Mouse (Mus musculus) ES-E14 (cell line): ENCODE data around the gene Atg9b. TPM values are rescaled to one million over a fixed set of nuclear protein-coding genes. Genes with fewer than 3 reads are reported as not detected.

Source experiments
- DNase-seq: peaks from one replicate; pipeline ENCODE4 v3.0.0-alpha.2; 2013; ENCODE audit warnings: low read depth, low spot score
- H3K27ac ChIP-seq: 2 replicates; pipeline ENCODE4 v1.5.1; 2012; ENCODE audit warnings: low read depth, mild to moderate bottlenecking, low read length, moderate library complexity, mixed read lengths; ENCODE audit not compliant: poor library complexity, insufficient read depth, severe bottlenecking
- H3K36me3 ChIP-seq: 2 replicates; pipeline ENCODE4 v1.6.1; 2012; ENCODE audit warnings: mild to moderate bottlenecking, low read length, moderate library complexity, mixed read lengths; ENCODE audit not compliant: control insufficient read depth, poor library complexity, insufficient read depth, severe bottlenecking
- H3K4me1 ChIP-seq, 2 experiments: fragments of 150-350 bp in 1 of 2; sonication (generic) in 1 of 2; 2 replicates each; pipeline ENCODE4 v1.6.1; 2012; ENCODE audit warnings: low read length in 2 of 2, mild to moderate bottlenecking in 1 of 2, mixed read lengths in 1 of 2; ENCODE audit not compliant: control insufficient read depth in 2 of 2, insufficient read depth in 2 of 2, poor library complexity in 1 of 2
- H3K4me3 ChIP-seq, 2 experiments: fragments of 150-350 bp in 1 of 2; sonication (generic) in 1 of 2; 2 replicates each; pipeline ENCODE4 v1.5.1; 2012; ENCODE audit warnings: low read length in 2 of 2, low read depth in 1 of 2, mild to moderate bottlenecking in 1 of 2, mixed read lengths in 1 of 2; ENCODE audit not compliant: insufficient read depth in 1 of 2, poor library complexity in 1 of 2, severe bottlenecking in 1 of 2
- H3K9ac ChIP-seq: 2 replicates; pipeline ENCODE4 v1.6.1; 2012; ENCODE audit warnings: low read depth, mild to moderate bottlenecking, low read length, mixed read lengths; ENCODE audit not compliant: poor library complexity, insufficient read depth, severe bottlenecking
- H3K9me3 ChIP-seq: fragments of 150-350 bp; sonication (generic); 2 replicates; pipeline ENCODE4 v1.6.1; 2012; ENCODE audit warnings: low read depth, mild to moderate bottlenecking, low read length; ENCODE audit not compliant: control insufficient read depth, insufficient read depth
- CHD2 ChIP-seq: IDR thresholded peaks from 2 replicates; pipeline ENCODE4 v1.6.1; 2014; ENCODE audit warnings: mild to moderate bottlenecking, low read depth, low read length, inconsistent platforms
- HCFC1 ChIP-seq: IDR thresholded peaks from 2 replicates; pipeline ENCODE4 v1.6.1; 2012; ENCODE audit warnings: low read length, inconsistent platforms, borderline replicate concordance; ENCODE audit not compliant: insufficient read depth
- MAFK ChIP-seq: IDR thresholded peaks from 2 replicates; pipeline ENCODE4 v1.6.1; 2014; ENCODE audit warnings: mild to moderate bottlenecking, low read depth, low read length, inconsistent platforms; ENCODE audit not compliant: insufficient read depth
- ZC3H11A ChIP-seq: IDR thresholded peaks from 2 replicates; pipeline ENCODE4 v1.6.1; 2012; ENCODE audit warnings: low read depth, mild to moderate bottlenecking, inconsistent platforms, low read length, borderline replicate concordance
- ZNF384 ChIP-seq: IDR thresholded peaks from 2 replicates; pipeline ENCODE4 v1.6.1; 2012; ENCODE audit warnings: low read depth, low read length, inconsistent platforms
- in situ Hi-C, 2 experiments: fragments of 600-800 bp; cut with MboI; formaldehyde crosslinking; loops; one replicate each; pipeline ENCODE4 v1.15.1; 2025; ENCODE audit warnings: low sequenced_read_pairs in 2 of 2, inconsistent platforms in 1 of 2; ENCODE audit not compliant: unreplicated experiment in 2 of 2
- total RNA-seq: library from RNA; depleted of rRNA; stranded (reverse); fragments of 300-350 nt; gene quantifications from 2 replicates; pipeline ENCODE4 v1.2.3, GENCODE M21; 2012

The Atg9b gene
- total RNA-seq, 1 experiment, result 3.7 TPM

DNA sequence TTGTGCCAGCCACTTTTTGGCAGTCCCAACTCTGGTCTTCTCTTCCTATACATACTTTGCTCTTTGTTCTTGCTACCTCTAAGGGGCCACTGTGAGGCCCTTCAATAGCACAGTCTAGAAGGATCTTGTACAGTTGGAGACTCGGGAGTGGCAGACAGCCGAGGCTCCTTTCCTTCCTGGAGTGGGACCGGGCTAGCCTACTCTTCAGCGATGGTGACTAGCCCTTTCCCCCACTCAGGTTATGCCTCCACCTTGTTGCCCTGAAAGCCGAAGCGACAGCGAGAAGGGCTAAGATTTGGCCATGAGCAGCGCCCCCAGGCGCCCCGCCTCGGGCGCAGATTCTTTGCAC is 35.3 kb upstream of the Atg9b start:
- in situ Hi-C loops, result no loop called here
- H3K4me1 ChIP-seq, result peaks cover 4 to 27% of the 10 kb centered on the region in 2 experiments; a peak in 2 of 4 replicates
- H3K27ac ChIP-seq, result no peak overlapping the region
- peaks cover 10% of the 10 kb centered on the region for H3K36me3 ChIP-seq
- H3K9me3 ChIP-seq, result no peaks in the 10 kb centered on the region
- no peak overlapping the region for H3K9ac ChIP-seq
- H3K4me3 ChIP-seq, result no peak overlapping the region
- no peak for DNase-seq
- TF ChIP-seq ZC3H11A, result no peak
- no peak for TF ChIP-seq HCFC1
- TF ChIP-seq ZNF384, result no peak
- TF ChIP-seq CHD2, result no peak
- TF ChIP-seq MAFK, result no peak

DNA sequence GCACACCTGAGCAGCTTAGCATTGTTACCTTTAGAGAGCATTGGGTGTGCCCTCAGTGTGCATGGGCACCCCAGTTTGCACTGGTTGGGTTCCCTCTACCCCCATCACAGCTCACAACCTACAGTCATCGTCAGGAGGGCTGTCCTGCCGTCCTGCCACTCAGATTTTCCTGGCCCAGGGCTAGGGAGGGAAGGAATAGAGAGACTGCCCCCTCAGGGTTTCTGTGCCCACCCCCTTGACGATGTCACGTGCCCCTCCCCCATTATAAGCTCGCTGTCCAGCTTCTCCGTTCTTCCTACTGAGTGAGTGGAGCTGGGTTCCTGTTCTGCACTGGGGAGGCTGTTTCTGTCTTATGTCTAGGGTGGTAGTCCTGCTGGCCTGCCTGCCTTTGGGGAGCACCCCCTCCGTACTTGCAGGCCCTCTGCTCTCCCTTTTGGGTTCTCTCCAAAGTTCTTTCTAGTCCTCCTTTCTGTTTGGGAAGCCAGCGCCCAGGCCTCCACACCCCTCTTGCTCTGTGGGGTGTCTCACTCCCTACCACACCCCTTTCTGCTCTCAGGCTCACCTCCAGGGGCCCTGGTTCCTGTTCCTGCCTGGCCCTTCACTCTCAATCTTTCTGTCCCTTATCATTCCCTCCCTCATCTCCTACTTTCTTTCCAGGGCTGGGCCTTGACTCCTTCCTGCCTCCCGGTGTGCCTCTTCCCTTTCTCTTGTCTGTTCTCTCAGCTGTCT is 34.8 kb upstream of the Atg9b start:
- H3K27ac ChIP-seq, result no peak overlapping the region
- no peak overlapping the region for H3K9ac ChIP-seq
- H3K4me3 ChIP-seq, result no peak overlapping the region
- DNase-seq, result no peak
- in situ Hi-C loops, result no loop called here
- H3K4me1 ChIP-seq, result peaks cover 4 to 27% of the 10 kb centered on the region in 2 experiments; a peak in 2 of 4 replicates
- peaks cover 10% of the 10 kb centered on the region for H3K36me3 ChIP-seq
- H3K9me3 ChIP-seq, result no peaks in the 10 kb centered on the region
- TF ChIP-seq CHD2, result no peak

DNA sequence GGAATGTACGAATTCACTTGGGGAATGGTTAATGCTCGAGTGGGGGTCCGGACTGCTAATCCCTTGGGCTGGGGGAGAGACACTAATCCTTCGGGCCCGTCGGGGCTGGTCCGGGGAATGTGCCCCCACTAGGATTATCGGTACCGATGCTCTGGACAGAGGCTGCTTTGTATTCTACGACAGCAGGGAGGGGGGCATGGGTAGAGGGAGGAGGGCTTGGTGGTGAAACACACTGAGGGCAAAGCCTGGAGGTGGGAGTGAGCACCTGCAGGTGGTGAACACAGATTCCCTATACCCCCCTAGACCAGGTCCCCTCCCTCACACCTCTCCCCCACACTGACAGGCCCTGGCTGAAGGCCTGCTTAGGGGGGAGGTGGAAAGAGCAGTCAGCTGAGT is 34.1 kb upstream of the Atg9b start:
- peaks cover 4 to 27% of the 10 kb centered on the region in 2 experiments; a peak in 2 of 4 replicates for H3K4me1 ChIP-seq
- in situ Hi-C loops, result no loop called here
- no peak overlapping the region for H3K27ac ChIP-seq
- H3K9me3 ChIP-seq, result no peaks in the 10 kb centered on the region
- H3K36me3 ChIP-seq, result peaks cover 3% of the 10 kb centered on the region; the same call in 1 of the 2 replicates
- TF ChIP-seq ZC3H11A (no peak), MAFK (no peak), ZNF384 (no peak), CHD2 (no peak), HCFC1 (no peak)
- peak overlapping the region; percentile 70 to 76 for H3K4me3 ChIP-seq
- no peak for DNase-seq
- H3K9ac ChIP-seq, result no peak overlapping the region

DNA sequence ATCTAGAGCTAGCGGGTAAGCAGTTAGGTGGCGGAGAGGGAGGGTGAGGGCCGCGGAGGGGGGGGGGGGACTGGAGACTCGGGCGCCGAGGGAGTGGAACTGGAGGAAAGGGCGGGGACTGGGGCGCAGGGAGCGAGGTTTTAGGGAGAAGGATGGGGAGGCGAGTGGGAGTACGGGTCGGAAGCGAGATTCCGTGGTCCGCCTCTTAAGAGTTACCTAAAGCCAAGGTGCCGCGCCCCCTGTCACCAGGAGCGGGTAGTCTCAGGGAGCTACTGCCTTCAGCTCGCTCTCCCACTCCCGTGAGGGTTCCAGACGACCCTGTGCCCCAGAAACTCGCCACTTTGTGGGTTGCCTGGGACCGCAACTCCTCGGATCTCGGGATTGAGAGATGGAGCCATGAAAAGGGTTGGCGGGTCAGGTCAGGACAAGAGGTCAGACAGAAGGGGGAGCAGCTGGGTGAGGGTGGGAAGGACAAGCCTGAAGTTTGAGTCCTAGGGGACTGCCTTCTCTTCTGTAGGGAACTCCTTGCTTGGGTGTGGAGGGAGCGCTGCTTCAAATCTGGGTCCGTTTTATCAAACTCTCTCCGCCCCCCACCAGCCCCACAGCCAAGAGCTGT is 33.6 kb upstream of the Atg9b start:
- Histone ChIP-seq H3K4me1 (peaks cover 4 to 27% of the 10 kb centered on the region in 2 experiments; a peak in 2 of 4 replicates), H3K27ac (no peak overlapping the region), H3K9me3 (no peaks in the 10 kb centered on the region), H3K36me3 (peaks cover 3% of the 10 kb centered on the region; the same call in 1 of the 2 replicates), H3K4me3 (peak overlapping the region; percentile 70 to 76), H3K9ac (peak overlapping the region; percentile 68)
- DNase-seq, result no peak
- in situ Hi-C loops, result no loop called here
- TF ChIP-seq ZNF384 (no peak), HCFC1 (no peak), CHD2 (no peak)
